Mouse (Mus musculus) liver, embryonic 14.5 days (tissue): ENCODE results near the gene Med29. TPM values are rescaled to one million over a fixed set of nuclear protein-coding genes. Genes with fewer than 3 reads are reported as not detected.
A peak's percentile ranks its signal among the peaks of the same experiment; 100 is the strongest.

Experiments
- ATAC-seq: fragments of 200-750 bp; cut with Nextera tagmentation; 2 replicates; pipeline ENCODE4 v1.8.0; 2017; ENCODE audit warnings: moderate number of reproducible peaks, mild to moderate bottlenecking, moderate library complexity; ENCODE audit not compliant: insufficient read depth
- DNase-seq, 3 experiments: peaks; one replicate each; pipeline ENCODE4 v3.0.0-alpha.2; 2012 to 2013; ENCODE audit warnings: low read depth in 3 of 3, low spot score in 3 of 3
- H3K27ac ChIP-seq: fragments of 300-500 bp; sonication (generic); 2 replicates; pipeline ENCODE4 v1.5.1; 2014; ENCODE audit warnings: moderate library complexity, mild to moderate bottlenecking, control low read depth, inconsistent platforms
- H3K27me3 ChIP-seq: fragments of 300-500 bp; sonication (generic); 2 replicates; pipeline ENCODE4 v1.6.1; 2014; ENCODE audit warnings: mild to moderate bottlenecking, low read length, moderate library complexity; ENCODE audit not compliant: control insufficient read depth, insufficient read depth
- H3K36me3 ChIP-seq: fragments of 300-500 bp; sonication (generic); replicated peaks from 2 replicates; pipeline ENCODE4 v1.6.1; 2014; ENCODE audit warnings: low read depth; ENCODE audit not compliant: control insufficient read depth, insufficient read depth
- H3K4me1 ChIP-seq, 2 experiments: fragments of 200-500 bp in 1 of 2; fragments of 300-500 bp in 1 of 2; sonication (generic) in 1 of 2; replicated peaks; 2 replicates each; pipeline ENCODE4 v1.6.1; 2012 to 2014; ENCODE audit warnings: antibody characterized with exemption in 1 of 2, inconsistent platforms in 1 of 2, low read length in 1 of 2; ENCODE audit not compliant: control insufficient read depth in 2 of 2, insufficient read depth in 2 of 2
- H3K4me2 ChIP-seq: fragments of 300-500 bp; sonication (generic); 2 replicates; pipeline ENCODE4 v1.6.1; 2014; ENCODE audit warnings: low read depth, mild to moderate bottlenecking, control low read depth, moderate library complexity
- H3K4me3 ChIP-seq, 2 experiments: fragments of 200-500 bp in 1 of 2; fragments of 300-500 bp in 1 of 2; sonication (generic) in 1 of 2; 2 replicates each; pipeline ENCODE4 v1.5.1; 2012 to 2014; ENCODE audit warnings: low read depth in 2 of 2, low read length in 2 of 2, mild to moderate bottlenecking in 2 of 2, control low read depth in 1 of 2, inconsistent platforms in 1 of 2, moderate library complexity in 1 of 2; ENCODE audit not compliant: insufficient read depth in 1 of 2
- H3K9ac ChIP-seq: fragments of 300-500 bp; sonication (generic); replicated peaks from 2 replicates; pipeline ENCODE4 v1.6.1; 2014; ENCODE audit warnings: mild to moderate bottlenecking, control low read depth, moderate library complexity
- H3K9me3 ChIP-seq: fragments of 300-500 bp; sonication (generic); 2 replicates; pipeline ENCODE4 v1.6.1; 2016; ENCODE audit warnings: low read length, mixed read lengths; ENCODE audit not compliant: control insufficient read depth
- CTCF ChIP-seq: IDR thresholded peaks from 2 replicates; pipeline ENCODE4 v1.5.1; 2016; ENCODE audit warnings: antibody characterized with exemption, low read depth, control low read depth
- EP300 ChIP-seq: IDR thresholded peaks from 2 replicates; pipeline ENCODE4 v1.6.1; 2016; ENCODE audit warnings: antibody characterized with exemption, low read depth
- WGBS: fragments of 180-500 bp; shearing (Covaris S2); extraction: QIAGEN DNeasy Blood & Tissue Kit; methylation state at CpG from one replicate; pipeline ENCODE4 v1.1.7; 2014; ENCODE audit not compliant: insufficient replicate concordance; 5-methylcytosine and 5-hydroxymethylcytosine counted together
- polyA plus RNA-seq, 2 experiments: library from polyadenylated mRNA; depleted of rRNA in 1 of 2; stranded (reverse) in 1 of 2; unstranded in 1 of 2; fragments of >200 nt; fragmentation: Nextera tagmentation in 1 of 2; extraction: Ambion mirVana in 1 of 2; gene quantifications; 2 replicates each; pipeline versions ENCODE4 v1.2.1 to v1.2.3; 2012 to 2014

The Med29 gene
- polyA plus RNA-seq, 2 experiments, result 21.0 to 27.2 TPM

GRCm38 (mm10) chr7:28386462-28386861, 6.0 kb downstream of the Med29 start:
- TF ChIP-seq CTCF (peak; percentile 97), EP300 (no peak)
- 2% methylated on average over 4 of the region's 4 CpGs for WGBS
- Histone ChIP-seq H3K4me3 (no peak overlapping the region), H3K36me3 (peaks cover 6% of the 10 kb centered on the region; the same call in 1 of the 2 replicates), H3K27me3 (no peaks in the 10 kb centered on the region), H3K9me3 (no peaks in the 10 kb centered on the region), H3K9ac (no peak overlapping the region), H3K4me2 (no peak overlapping the region), H3K4me1 (peaks cover 30 to 31% of the 10 kb centered on the region in 2 experiments), H3K27ac (no peak overlapping the region; the same call in 1 of the 2 replicates)
- peak; percentile 19; the same call in 1 of the 2 replicates for ATAC-seq
- peak in 2 of 3 experiments; percentile 66 to 72 for DNase-seq

DNA sequence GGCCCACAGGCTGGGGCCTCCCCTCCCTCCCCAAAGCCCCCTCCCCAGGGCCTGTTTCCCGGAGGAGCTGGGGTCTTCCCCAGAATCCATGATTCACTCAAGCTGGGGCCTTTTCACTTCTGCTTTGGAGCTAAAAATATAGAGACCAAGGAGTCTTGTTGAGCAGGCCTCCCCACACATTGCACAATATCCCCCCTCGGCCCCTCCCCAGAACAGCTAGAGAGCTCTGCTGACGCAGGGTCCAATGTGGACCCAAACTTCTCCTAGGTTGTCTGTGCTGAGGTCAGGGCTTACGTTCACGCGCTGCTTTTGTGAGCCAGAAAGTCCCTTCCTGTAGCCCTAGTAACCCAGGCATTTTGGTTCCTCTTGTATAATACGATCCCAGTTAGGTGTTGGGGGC, 6.5 kb downstream of the Med29 start:
- no peak for TF ChIP-seq CTCF
- no peak for TF ChIP-seq EP300
- no peak overlapping the region for H3K4me3 ChIP-seq
- no peaks in the 10 kb centered on the region for H3K9me3 ChIP-seq
- WGBS, result 40% methylated on average over 7 of the region's 7 CpGs
- H3K9ac ChIP-seq, result no peak overlapping the region
- DNase-seq, result no peak
- H3K27ac ChIP-seq, result no peak overlapping the region; the same call in 1 of the 2 replicates
- peaks cover 32 to 33% of the 10 kb centered on the region in 2 experiments for H3K4me1 ChIP-seq
- peaks cover 6% of the 10 kb centered on the region; the same call in 1 of the 2 replicates for H3K36me3 ChIP-seq
- no peak for ATAC-seq
- H3K4me2 ChIP-seq, result no peak overlapping the region
- no peaks in the 10 kb centered on the region for H3K27me3 ChIP-seq

DNA sequence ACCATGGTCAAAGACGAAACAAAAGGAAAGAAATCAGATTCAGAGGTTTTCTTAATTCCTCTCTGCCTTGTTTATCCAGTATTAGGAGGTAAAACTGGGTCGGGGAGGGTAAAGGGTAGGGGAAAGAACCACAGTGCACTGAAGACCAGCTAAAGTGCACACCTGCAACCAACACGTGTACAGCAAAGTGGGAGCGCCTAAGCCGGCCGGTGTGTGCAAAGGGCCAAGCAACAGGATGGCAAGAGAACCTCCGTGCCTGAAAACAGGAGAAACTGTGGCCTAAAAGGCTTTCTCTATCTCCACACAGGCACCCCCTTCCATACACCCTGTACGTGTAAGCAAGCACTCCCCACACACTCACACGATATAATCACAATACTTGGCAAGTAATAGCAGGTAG, 7.3 kb downstream of the Med29 start:
- H3K27ac ChIP-seq, result no peak overlapping the region
- peaks cover 6% of the 10 kb centered on the region; the same call in 1 of the 2 replicates for H3K36me3 ChIP-seq
- H3K4me3 ChIP-seq, result no peak overlapping the region
- H3K4me1 ChIP-seq, result peaks cover 40% of the 10 kb centered on the region in 2 experiments
- H3K4me2 ChIP-seq, result no peak overlapping the region
- ATAC-seq (no peak), DNase-seq (no peak)
- no peaks in the 10 kb centered on the region for H3K27me3 ChIP-seq
- 73% methylated on average over 9 of the region's 9 CpGs for WGBS
- TF ChIP-seq CTCF (no peak), EP300 (no peak)
- H3K9me3 ChIP-seq, result no peaks in the 10 kb centered on the region
- no peak overlapping the region for H3K9ac ChIP-seq

- H3K36me3 ChIP-seq, result no peaks in the 10 kb centered on the region
- no peaks in the 10 kb centered on the region for H3K27me3 ChIP-seq
- H3K4me1 ChIP-seq, result peaks cover 48% of the 10 kb centered on the region in 2 experiments
- TF ChIP-seq CTCF, result no peak
- TF ChIP-seq EP300, result no peak
- H3K9me3 ChIP-seq, result no peaks in the 10 kb centered on the region
- no peak overlapping the region for H3K4me3 ChIP-seq
- no peak for DNase-seq
- H3K9ac ChIP-seq, result no peak overlapping the region
- H3K4me2 ChIP-seq, result no peak overlapping the region
- no peak overlapping the region for H3K27ac ChIP-seq
- 55% methylated on average over 6 of the region's 6 CpGs for WGBS
- no peak for ATAC-seq
Measured at GRCm38 (mm10) chr7:28384162-28384561, 8.3 kb downstream of the Med29 start.

DNA sequence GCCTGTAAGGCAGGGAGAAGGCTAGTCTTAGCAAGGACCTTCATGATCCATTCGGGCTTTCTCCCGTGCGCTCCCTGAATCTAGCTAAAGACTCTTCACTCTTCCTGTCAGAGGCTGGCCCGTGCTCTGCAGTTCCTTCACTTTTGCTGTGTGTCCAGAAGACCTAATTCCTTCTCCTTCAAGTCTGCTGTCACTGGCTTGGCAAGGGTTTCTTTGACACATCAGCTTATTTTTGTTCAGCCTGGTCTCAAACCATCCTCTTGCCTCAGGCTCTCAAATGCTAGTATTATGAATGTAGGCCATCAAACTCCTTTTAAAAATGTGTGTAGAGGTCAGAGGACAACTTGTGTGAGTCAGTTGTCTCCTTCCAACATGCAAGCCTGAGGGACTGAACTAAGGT, 8.9 kb downstream of the Med29 start:
- Histone ChIP-seq H3K4me3 (no peak overlapping the region), H3K27ac (peak overlapping the region; percentile 75), H3K4me2 (peak overlapping the region; percentile 97), H3K27me3 (no peaks in the 10 kb centered on the region), H3K36me3 (no peaks in the 10 kb centered on the region), H3K9ac (no peak overlapping the region), H3K9me3 (no peaks in the 10 kb centered on the region), H3K4me1 (peaks cover 48 to 51% of the 10 kb centered on the region in 2 experiments)
- no peak for DNase-seq
- TF ChIP-seq EP300, result no peak
- TF ChIP-seq CTCF, result no peak
- WGBS, result 35% methylated on average over 4 of the region's 4 CpGs
- no peak for ATAC-seq
